Mouse (Mus musculus): Measurements from ENCODE around the gene Tuba3b. TPM values are rescaled to one million over a fixed set of nuclear protein-coding genes. Genes with fewer than 3 reads are reported as not detected.

Gene Tuba3b
- polyA plus RNA-seq, 1 experiment from 2014 or later, result not detected

- H3K36me3 ChIP-seq (ENCODE audit: poor library complexity, severe bottlenecking), result no peaks in the 10 kb centered on the region
- H3K4me1 ChIP-seq, result 0 out of 2 replicates have a peak, but pooled peaks cover 7% of the 10 kb centered on the region
- H3K27ac ChIP-seq, result no peak overlapping the region
- no peak for ATAC-seq
- H3K4me3 ChIP-seq, result no peak overlapping the region
- no peak overlapping the region for H3K9ac ChIP-seq
- WGBS, result 84% methylated on average over 5 of the region's 5 CpGs
- H3K9me3 ChIP-seq (replicated peaks), result no peaks in the 10 kb centered on the region; the same call in 1 of the 2 replicates
- H3K4me2 ChIP-seq, result no peak overlapping the region
- no peaks in the 10 kb centered on the region for H3K27me3 ChIP-seq
These were observed 38.1 kb downstream of the Tuba3b start for GRCm38 (mm10) chr6:145653626-145654025.

GRCm38 (mm10) chr6:145654062-145654836, 38.7 kb downstream of the Tuba3b start:
- H3K9ac ChIP-seq, result no peak overlapping the region
- H3K4me1 ChIP-seq, result 0 out of 2 replicates have a peak, but pooled peaks cover 7% of the 10 kb centered on the region
- ATAC-seq, result peak; percentile 48; the same call in 1 of the 2 replicates
- H3K4me2 ChIP-seq, result no peak overlapping the region
- WGBS, result 71% methylated on average over 8 of the region's 8 CpGs
- no peak overlapping the region for H3K27ac ChIP-seq
- no peaks in the 10 kb centered on the region; the same call in 1 of the 2 replicates for H3K9me3 ChIP-seq (replicated peaks)
- H3K36me3 ChIP-seq (ENCODE audit: poor library complexity, severe bottlenecking), result no peaks in the 10 kb centered on the region
- no peaks in the 10 kb centered on the region for H3K27me3 ChIP-seq
- no peak overlapping the region for H3K4me3 ChIP-seq

- Histone ChIP-seq H3K4me2 (no peak overlapping the region), H3K4me1 (0 out of 2 replicates have a peak, but pooled peaks cover 7% of the 10 kb centered on the region), H3K36me3 (ENCODE audit: poor library complexity, severe bottlenecking) (no peaks in the 10 kb centered on the region), H3K27me3 (no peaks in the 10 kb centered on the region), H3K27ac (no peak overlapping the region), H3K4me3 (no peak overlapping the region), H3K9ac (no peak overlapping the region), H3K9me3 (replicated peaks) (no peaks in the 10 kb centered on the region)
- WGBS, result 95% methylated on average over 1 of the region's 1 CpGs
- no peak for ATAC-seq
These were observed 40.1 kb downstream of the Tuba3b start for GRCm38 (mm10) chr6:145655678-145656077.

- ATAC-seq, result no peak
- Histone ChIP-seq H3K9ac (no peak overlapping the region), H3K4me3 (no peak overlapping the region), H3K4me1 (0 out of 2 replicates have a peak, but pooled peaks cover 7% of the 10 kb centered on the region), H3K4me2 (no peak overlapping the region), H3K27me3 (no peaks in the 10 kb centered on the region), H3K9me3 (replicated peaks) (no peaks in the 10 kb centered on the region), H3K36me3 (ENCODE audit: poor library complexity, severe bottlenecking) (no peaks in the 10 kb centered on the region), H3K27ac (no peak overlapping the region)
- 85% methylated on average over 15 of the region's 15 CpGs for WGBS
These were observed 41.4 kb downstream of the Tuba3b start for GRCm38 (mm10) chr6:145656740-145657591.

GRCm38 (mm10) chr6:145659116-145659515, 43.6 kb downstream of the Tuba3b start:
- 0 out of 2 replicates have a peak, but pooled peaks cover 2% of the 10 kb centered on the region for H3K4me1 ChIP-seq
- H3K36me3 ChIP-seq (ENCODE audit: poor library complexity, severe bottlenecking), result no peaks in the 10 kb centered on the region
- H3K9me3 ChIP-seq (replicated peaks), result no peaks in the 10 kb centered on the region
- no peak overlapping the region for H3K9ac ChIP-seq
- no peak overlapping the region for H3K4me3 ChIP-seq
- WGBS, result 79% methylated on average over 6 of the region's 6 CpGs
- H3K27me3 ChIP-seq, result no peaks in the 10 kb centered on the region
- no peak overlapping the region for H3K27ac ChIP-seq
- no peak overlapping the region for H3K4me2 ChIP-seq
- no peak for ATAC-seq

- Histone ChIP-seq H3K27ac (no peak overlapping the region), H3K4me3 (no peak overlapping the region), H3K27me3 (no peaks in the 10 kb centered on the region), H3K4me1 (no peaks in the 10 kb centered on the region), H3K36me3 (ENCODE audit: poor library complexity, severe bottlenecking) (no peaks in the 10 kb centered on the region), H3K4me2 (no peak overlapping the region), H3K9ac (no peak overlapping the region), H3K9me3 (replicated peaks) (no peaks in the 10 kb centered on the region; the same call in 1 of the 2 replicates)
- ATAC-seq, result no peak
- WGBS, result 84% methylated on average over 11 of the region's 11 CpGs
These were observed 45.4 kb downstream of the Tuba3b start for GRCm38 (mm10) chr6:145660943-145661342.

- Histone ChIP-seq H3K4me1 (peaks cover under 1% of the 10 kb centered on the region; the same call in 1 of the 2 replicates), H3K9me3 (replicated peaks) (no peaks in the 10 kb centered on the region; the same call in 1 of the 2 replicates), H3K27me3 (no peaks in the 10 kb centered on the region), H3K4me2 (no peak overlapping the region), H3K36me3 (ENCODE audit: poor library complexity, severe bottlenecking) (no peaks in the 10 kb centered on the region), H3K4me3 (no peak overlapping the region), H3K9ac (no peak overlapping the region), H3K27ac (no peak overlapping the region)
- WGBS, result 83% methylated on average over 5 of the region's 5 CpGs
- no peak for ATAC-seq
These were observed 48.7 kb downstream of the Tuba3b start for GRCm38 (mm10) chr6:145664208-145664607.

- no peak overlapping the region for H3K4me3 ChIP-seq
- no peak overlapping the region for H3K27ac ChIP-seq
- no peaks in the 10 kb centered on the region for H3K27me3 ChIP-seq
- ATAC-seq, result no peak
- peaks cover 7% of the 10 kb centered on the region for H3K4me1 ChIP-seq
- no peaks in the 10 kb centered on the region for H3K36me3 ChIP-seq (ENCODE audit: poor library complexity, severe bottlenecking)
- H3K9me3 ChIP-seq (replicated peaks), result no peaks in the 10 kb centered on the region; the same call in 1 of the 2 replicates
- H3K4me2 ChIP-seq, result no peak overlapping the region
- 90% methylated on average over 3 of the region's 3 CpGs for WGBS
- H3K9ac ChIP-seq, result no peak overlapping the region
These were observed 50.2 kb downstream of the Tuba3b start for GRCm38 (mm10) chr6:145665751-145666150.

- H3K4me3 ChIP-seq, result no peak overlapping the region
- H3K27ac ChIP-seq, result no peak overlapping the region
- H3K27me3 ChIP-seq, result peaks cover 5% of the 10 kb centered on the region; the same call in 1 of the 2 replicates
- ATAC-seq, result no peak
- H3K4me2 ChIP-seq, result no peak overlapping the region
- H3K9me3 ChIP-seq (replicated peaks), result no peaks in the 10 kb centered on the region; the same call in 1 of the 2 replicates
- H3K36me3 ChIP-seq (ENCODE audit: poor library complexity, severe bottlenecking), result no peaks in the 10 kb centered on the region
- 78% methylated on average over 3 of the region's 3 CpGs for WGBS
- peaks cover 7% of the 10 kb centered on the region for H3K4me1 ChIP-seq
- no peak overlapping the region for H3K9ac ChIP-seq
These were observed 52.1 kb downstream of the Tuba3b start for GRCm38 (mm10) chr6:145667654-145668053.

GRCm38 (mm10) chr6:145669596-145670071, 54.1 kb downstream of the Tuba3b start:
- no peak overlapping the region for H3K4me3 ChIP-seq
- no peaks in the 10 kb centered on the region; the same call in 1 of the 2 replicates for H3K9me3 ChIP-seq (replicated peaks)
- 49% methylated on average over 10 of the region's 10 CpGs for WGBS
- no peak for ATAC-seq
- no peak overlapping the region for H3K27ac ChIP-seq
- no peak overlapping the region for H3K4me2 ChIP-seq
- H3K9ac ChIP-seq, result no peak overlapping the region
- peaks cover 7% of the 10 kb centered on the region for H3K4me1 ChIP-seq
- H3K36me3 ChIP-seq (ENCODE audit: poor library complexity, severe bottlenecking), result no peaks in the 10 kb centered on the region
- H3K27me3 ChIP-seq, result peaks cover 5% of the 10 kb centered on the region; the same call in 1 of the 2 replicates

All from forebrain, embryonic 13.5 days (tissue).